8 mouse cellular contexts compared by ENCODE assay signal in the genomic region with DNA sequence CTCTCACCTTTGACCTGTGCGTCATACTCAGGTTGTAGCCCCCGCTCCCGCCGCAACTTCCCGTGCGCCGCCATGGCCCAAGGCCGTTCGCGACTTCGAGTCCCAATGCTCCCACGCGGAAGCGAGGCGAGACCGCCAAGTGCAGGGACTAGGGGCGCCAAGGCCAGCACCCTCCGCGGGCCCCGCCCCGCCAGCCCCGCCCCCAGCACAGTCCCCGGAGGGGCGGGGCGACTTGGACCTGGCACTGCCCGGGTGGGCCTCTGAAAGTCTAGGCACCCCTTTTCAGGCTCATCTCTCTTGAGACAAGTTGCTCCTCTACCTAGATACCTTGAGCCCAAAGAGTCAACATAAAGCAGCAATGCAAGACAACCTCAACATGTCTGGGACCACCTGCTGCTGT. TPM values are rescaled to one million over a fixed set of nuclear protein-coding genes. Genes with fewer than 3 reads are reported as not detected.
DNase-seq lines count a peak whose midpoint lies in the region; ATAC-seq lines count a peak whose summit lies in the region.

No protein-coding gene starts in this region.

- WGBS in forebrain, embryonic 14.5 days: 32% methylated on average over 26 of the region's 26 CpGs
- WGBS in midbrain, embryonic 13.5 days: 25% methylated on average over 26 of the region's 26 CpGs

- peak overlapping the region; percentile 25; the same call in 1 of the 2 replicates for H3K4me2 ChIP-seq in forebrain, embryonic 14.5 days (ENCODE audit: low read length)
- peak overlapping the region; percentile 40 for H3K4me2 ChIP-seq in midbrain, embryonic 13.5 days (replicated peaks)

- peak; percentile 34 for DNase-seq in ovary, postnatal 36 days (ENCODE audit: low spot score)
- DNase-seq in ovary, postnatal 10 days (ENCODE audit: low spot score): no peak
- DNase-seq in forebrain, embryonic 14.5 days (ENCODE audit: low spot score): no peak
- peak; percentile 13 to 39 for DNase-seq in kidney, postnatal 4 days
- DNase-seq in thymus, postnatal 14 days: peak; percentile 85
- no peak for DNase-seq in right cerebral cortex, postnatal 4 days
- DNase-seq in MN1 (ENCODE audit: low spot score): no peak

- no peaks in the 10 kb centered on the region for H3K27me3 ChIP-seq in forebrain, embryonic 14.5 days (replicated peaks; ENCODE audit: control insufficient read depth, insufficient read depth, low read length)
- H3K27me3 ChIP-seq in midbrain, embryonic 13.5 days: no peaks in the 10 kb centered on the region

- no peak for ATAC-seq in forebrain, embryonic 14.5 days
- no peak for ATAC-seq in midbrain, embryonic 13.5 days

- H3K4me3 ChIP-seq in forebrain, embryonic 14.5 days (ENCODE audit: low read depth, low read length): no peak overlapping the region
- H3K4me3 ChIP-seq in midbrain, embryonic 13.5 days (replicated peaks): no peak overlapping the region

- H3K4me1 ChIP-seq in forebrain, embryonic 14.5 days (ENCODE audit: control insufficient read depth, insufficient read depth, low read length): no peaks in the 10 kb centered on the region
- H3K4me1 ChIP-seq in midbrain, embryonic 13.5 days (replicated peaks): peaks cover 10% of the 10 kb centered on the region; the same call in 1 of the 2 replicates

- H3K9me3 ChIP-seq in forebrain, embryonic 14.5 days (replicated peaks; ENCODE audit: control insufficient read depth, low read length): no peaks in the 10 kb centered on the region
- no peaks in the 10 kb centered on the region for H3K9me3 ChIP-seq in midbrain, embryonic 13.5 days

- no peaks in the 10 kb centered on the region for H3K36me3 ChIP-seq in forebrain, embryonic 14.5 days (ENCODE audit: control insufficient read depth, insufficient read depth, low read length)
- no peaks in the 10 kb centered on the region for H3K36me3 ChIP-seq in midbrain, embryonic 13.5 days

- H3K9ac ChIP-seq in forebrain, embryonic 14.5 days (ENCODE audit: low read length): no peak overlapping the region
- no peak overlapping the region for H3K9ac ChIP-seq in midbrain, embryonic 13.5 days (replicated peaks)

- no peak overlapping the region for H3K27ac ChIP-seq in forebrain, embryonic 14.5 days (ENCODE audit: low read depth, low read length)
- H3K27ac ChIP-seq in midbrain, embryonic 13.5 days: no peak overlapping the region

RNA-seq across cellular contexts. Expression of a gene that starts 10.5 kb away (rescaled TPM):
- 1.3 and 2.0 TPM in 2 replicates for polyA plus RNA-seq in forebrain, embryonic 14.5 days (2014; fragmentation: Nextera tagmentation; extraction: Ambion mirVana)
- 2.8 and 2.9 TPM in 2 replicates for polyA plus RNA-seq in midbrain, embryonic 13.5 days (2015; fragmentation: Nextera tagmentation; extraction: Ambion mirVana)

RNA-seq across cellular contexts. Expression of a gene that starts 10.6 kb away (rescaled TPM):
- 104 TPM in 2 replicates for polyA plus RNA-seq in forebrain, embryonic 14.5 days (2014; fragmentation: Nextera tagmentation; extraction: Ambion mirVana)
- 107 and 108 TPM in 2 replicates for polyA plus RNA-seq in midbrain, embryonic 13.5 days (2015; fragmentation: Nextera tagmentation; extraction: Ambion mirVana)

RNA-seq across cellular contexts. Expression of a gene that starts 15.3 kb away (rescaled TPM):
- polyA plus RNA-seq in forebrain, embryonic 14.5 days (2014; fragmentation: Nextera tagmentation; extraction: Ambion mirVana): 53.6 and 77.2 TPM in 2 replicates
- polyA plus RNA-seq in midbrain, embryonic 13.5 days (2015; fragmentation: Nextera tagmentation; extraction: Ambion mirVana): 73.8 and 80.8 TPM in 2 replicates

RNA-seq across cellular contexts. Expression of a gene that starts 19.3 kb away (rescaled TPM):
- 0.26 TPM in 1 of 2 replicates, not detected in the other for polyA plus RNA-seq in forebrain, embryonic 14.5 days (2014; fragmentation: Nextera tagmentation; extraction: Ambion mirVana)
- 0.24 and 0.27 TPM in 2 replicates for polyA plus RNA-seq in midbrain, embryonic 13.5 days (2015; fragmentation: Nextera tagmentation; extraction: Ambion mirVana)

RNA-seq across cellular contexts. Expression of a gene that starts 19.5 kb away (rescaled TPM):
- 8.9 and 9.3 TPM in 2 replicates for polyA plus RNA-seq in forebrain, embryonic 14.5 days (2014; fragmentation: Nextera tagmentation; extraction: Ambion mirVana)
- 10.5 and 12.3 TPM in 2 replicates for polyA plus RNA-seq in midbrain, embryonic 13.5 days (2015; fragmentation: Nextera tagmentation; extraction: Ambion mirVana)

Comparison
In these comparisons a context has a peak if more than half of its experiments do, and no peak if none do; other contexts are left out.
1. DNase-seq: peak in ovary, postnatal 36 days (single experiment), kidney, postnatal 4 days (2 of 2) and thymus, postnatal 14 days (single experiment); none in ovary, postnatal 10 days (single experiment), forebrain, embryonic 14.5 days (single experiment), right cerebral cortex, postnatal 4 days (single experiment) and MN1 (single experiment).